Mouse (Mus musculus): ENCODE data around the gene Cabp2. TPM values are rescaled to one million over a fixed set of nuclear protein-coding genes. Genes with fewer than 3 reads are reported as not detected.

The Cabp2 gene
- polyA plus RNA-seq, 1 experiment, result not detected

DNA sequence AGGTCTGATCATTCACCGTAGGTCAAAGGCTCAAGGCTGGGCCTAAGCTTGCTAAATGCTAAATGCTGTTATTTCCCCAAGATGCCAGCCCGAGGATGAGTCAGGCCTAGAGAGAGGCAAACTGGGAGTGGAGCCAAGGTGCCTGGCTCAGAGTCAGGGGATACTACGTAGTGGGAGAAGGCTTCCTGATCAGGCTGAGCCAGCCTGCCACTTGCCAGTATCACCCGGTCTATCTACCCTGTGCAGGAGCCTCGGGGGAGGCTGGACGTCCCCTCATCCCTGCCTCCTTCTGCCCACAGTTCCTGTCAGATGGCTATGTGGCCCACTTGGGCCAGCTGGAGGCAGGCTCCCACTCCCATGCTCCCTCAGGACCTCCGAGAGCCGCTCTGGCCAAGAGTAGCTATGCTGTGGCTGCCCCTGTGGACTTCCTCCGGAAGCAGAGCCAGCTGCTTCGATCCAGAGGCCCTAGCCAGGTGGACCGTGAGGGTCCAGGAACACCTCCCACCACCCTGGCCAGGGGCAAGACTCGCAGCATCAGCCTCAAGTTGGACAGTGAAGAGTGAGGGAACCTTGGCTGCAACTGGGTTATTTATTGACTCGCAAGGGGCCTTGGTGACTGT lies 31.9 kb downstream of the Cabp2 start:
- no peak for TF ChIP-seq GATA1 (IDR thresholded peaks at IDR 0.05; ENCODE audit: low read length)

DNA sequence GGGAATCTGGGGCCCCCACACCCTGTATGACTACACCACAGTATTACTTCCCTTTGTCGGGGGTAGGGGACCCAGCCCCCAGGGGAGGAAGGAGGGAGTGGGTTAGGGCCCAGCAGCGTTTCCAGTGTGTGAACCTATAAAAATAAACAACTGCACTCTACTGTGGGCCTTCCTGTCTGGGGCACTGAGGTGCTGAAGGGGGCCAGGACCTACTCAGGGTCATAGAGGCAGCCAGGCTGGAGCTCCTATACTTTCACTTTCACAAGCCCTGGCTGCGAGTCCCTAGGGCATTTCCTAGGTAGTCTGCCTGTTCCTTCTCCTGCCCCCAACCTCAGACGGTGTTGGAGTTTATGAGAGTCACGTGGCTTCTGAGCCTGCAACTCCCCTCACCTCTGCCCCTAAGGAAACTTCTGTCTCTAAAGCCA lies 32.4 kb downstream of the Cabp2 start:
- no peak for TF ChIP-seq GATA1 (IDR thresholded peaks at IDR 0.05; ENCODE audit: low read length)

DNA sequence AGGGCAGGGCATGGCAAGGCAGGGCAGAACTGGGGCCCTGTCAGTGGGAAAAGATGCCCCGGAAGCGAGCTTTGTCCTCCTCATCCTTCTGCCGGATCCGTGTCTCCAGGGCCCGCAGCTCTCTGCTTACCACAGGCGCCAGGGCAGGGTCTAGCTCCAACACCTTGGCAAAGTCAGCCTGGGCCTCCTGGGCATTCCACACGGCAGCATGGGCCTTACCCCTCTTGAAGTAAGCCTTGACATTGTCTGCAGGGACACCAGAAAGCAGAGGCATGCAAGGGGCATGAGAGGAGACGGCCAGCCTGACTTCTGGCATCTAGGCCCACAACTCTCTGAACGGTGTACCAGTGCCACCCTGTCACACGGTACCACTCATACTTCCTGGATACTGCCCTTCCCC lies 33.2 kb downstream of the Cabp2 start:
- no peak for TF ChIP-seq GATA1 (IDR thresholded peaks at IDR 0.05; ENCODE audit: low read length)

DNA sequence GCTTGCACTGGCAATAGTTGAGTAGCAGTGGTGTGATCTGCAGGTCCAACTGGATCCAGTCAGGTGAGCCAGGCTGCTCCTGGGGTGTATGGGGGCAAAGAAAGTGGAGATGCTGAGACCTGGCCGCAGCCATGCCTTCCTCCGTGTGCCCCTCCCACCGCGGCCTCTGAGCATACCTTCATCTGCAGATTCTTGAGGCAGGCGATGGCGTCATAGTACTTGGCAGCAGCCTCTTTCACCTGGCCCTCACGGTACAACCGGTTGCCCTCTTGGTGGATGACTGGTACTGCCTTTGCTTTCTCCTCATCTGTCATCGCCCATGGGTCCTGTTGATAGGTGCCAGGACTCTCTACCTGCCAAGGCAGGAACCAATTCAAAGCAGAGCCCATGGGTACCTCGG lies 33.8 kb downstream of the Cabp2 start:
- no peak for TF ChIP-seq GATA1 (IDR thresholded peaks at IDR 0.05; ENCODE audit: low read length)

- no peak for TF ChIP-seq GATA1 (IDR thresholded peaks at IDR 0.05; ENCODE audit: low read length)
Measured at GRCm38 (mm10) chr19:4115816-4116215, 34.4 kb downstream of the Cabp2 start.

- TF ChIP-seq GATA1 (IDR thresholded peaks at IDR 0.05; ENCODE audit: low read length), result no peak
Measured at GRCm38 (mm10) chr19:4117006-4117405, 35.6 kb downstream of the Cabp2 start.

DNA sequence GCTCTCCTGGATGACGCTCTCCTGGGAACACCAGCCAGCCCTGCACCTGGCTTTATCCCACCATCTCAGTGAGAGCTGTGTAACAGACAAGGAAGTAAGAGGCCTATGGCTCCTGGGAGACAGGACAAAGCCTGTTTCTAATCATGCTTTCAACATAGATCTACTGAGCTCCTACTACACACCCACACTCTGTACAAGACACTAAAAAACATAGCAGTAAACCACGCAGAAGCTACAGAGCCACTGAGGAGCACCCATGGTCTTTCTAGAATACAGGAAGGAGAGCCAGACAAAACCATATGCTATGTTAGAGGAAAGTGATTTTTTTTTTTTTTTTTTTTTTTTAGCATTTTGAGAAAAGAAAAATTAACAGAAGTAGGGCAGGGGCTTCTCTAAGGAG lies 37.0 kb downstream of the Cabp2 start:
- TF ChIP-seq GATA1 (IDR thresholded peaks at IDR 0.05; ENCODE audit: low read length), result no peak

- no peak for TF ChIP-seq GATA1 (IDR thresholded peaks at IDR 0.05; ENCODE audit: low read length)
Measured at GRCm38 (mm10) chr19:4119716-4120487, 38.5 kb downstream of the Cabp2 start.

- no peak for TF ChIP-seq GATA1 (IDR thresholded peaks at IDR 0.05; ENCODE audit: low read length)
Measured at GRCm38 (mm10) chr19:4120496-4120895, 39.1 kb downstream of the Cabp2 start.

DNA sequence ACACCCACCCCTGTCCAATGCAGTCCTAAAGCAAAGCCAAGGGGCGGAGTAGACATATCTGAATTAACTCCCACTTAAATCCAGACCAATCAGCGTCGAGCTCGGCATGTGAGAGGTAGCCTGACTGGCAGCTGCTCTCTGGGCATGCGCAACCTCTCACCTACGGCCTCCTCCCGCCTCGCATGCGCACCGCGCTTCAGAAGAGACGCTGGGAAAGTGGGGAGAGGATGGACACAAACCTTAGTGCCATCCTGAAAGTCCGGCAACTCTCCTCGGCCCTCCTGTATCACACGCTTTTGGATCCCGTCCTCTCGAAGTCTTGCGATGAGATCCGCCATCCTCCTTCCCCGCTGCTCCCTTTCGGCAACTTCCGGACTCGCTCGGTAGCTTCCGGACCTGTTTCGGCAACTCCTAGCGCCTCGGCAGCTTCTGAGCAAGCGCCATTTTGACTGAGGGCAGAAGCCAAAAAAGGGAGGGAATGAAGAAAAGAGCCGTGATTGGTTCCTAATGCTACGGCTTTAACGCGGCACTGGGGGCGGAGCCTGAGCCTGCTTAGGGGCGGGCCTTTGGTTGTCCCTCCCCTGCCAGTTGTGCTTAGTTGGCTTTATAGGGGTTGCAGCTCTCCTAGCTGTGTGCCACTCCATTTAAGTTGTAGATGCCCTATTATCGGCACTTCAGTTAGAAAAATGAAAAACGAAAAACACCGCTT lies 39.9 kb downstream of the Cabp2 start:
- TF ChIP-seq GATA1 (IDR thresholded peaks at IDR 0.05; ENCODE audit: low read length), result no peak

GRCm38 (mm10) chr19:4122411-4123370 lies 41.3 kb downstream of the Cabp2 start:
- TF ChIP-seq GATA1 (IDR thresholded peaks at IDR 0.05; ENCODE audit: low read length), result no peak

GRCm38 (mm10) chr19:4124432-4124831 lies 43.1 kb downstream of the Cabp2 start:
- no peak for TF ChIP-seq GATA1 (IDR thresholded peaks at IDR 0.05; ENCODE audit: low read length)

GRCm38 (mm10) chr19:4125741-4126696 lies 44.6 kb downstream of the Cabp2 start, which contains the start of gene Aip:
Gene Aip (minus strand): TSS chr19:4125858.
- TF ChIP-seq GATA1 (IDR thresholded peaks at IDR 0.05; ENCODE audit: low read length), result no peak
